Mouse (Mus musculus) midbrain, embryonic 13.5 days (tissue): ENCODE measurements around the gene Abhd18. TPM values are rescaled to one million over a fixed set of nuclear protein-coding genes. Genes with fewer than 3 reads are reported as not detected.

Source experiments
- ATAC-seq: fragments of 200-750 bp; cut with Nextera tagmentation; 2 replicates; pipeline ENCODE4 v1.8.0; 2017; ENCODE audit warnings: mild to moderate bottlenecking, moderate TSS enrichment, moderate library complexity
- H3K27ac ChIP-seq: fragments of 300-500 bp; sonication (generic); 2 replicates; pipeline ENCODE4 v1.5.1; 2015; ENCODE audit warnings: inconsistent platforms, mild to moderate bottlenecking, moderate library complexity
- H3K27me3 ChIP-seq: fragments of 300-500 bp; sonication (generic); 2 replicates; pipeline ENCODE4 v1.6.1; 2015; ENCODE audit warnings: mild to moderate bottlenecking, inconsistent platforms
- H3K36me3 ChIP-seq: fragments of 300-500 bp; sonication (generic); 2 replicates; pipeline ENCODE4 v1.6.1; 2015; ENCODE audit warnings: mild to moderate bottlenecking, inconsistent platforms
- H3K4me1 ChIP-seq: fragments of 300-500 bp; sonication (generic); replicated peaks from 2 replicates; pipeline ENCODE4 v1.6.1; 2015; ENCODE audit warnings: inconsistent platforms
- H3K4me2 ChIP-seq: fragments of 300-500 bp; sonication (generic); replicated peaks from 2 replicates; pipeline ENCODE4 v1.6.1; 2015; ENCODE audit warnings: moderate library complexity, mild to moderate bottlenecking, inconsistent platforms
- H3K4me3 ChIP-seq: fragments of 300-500 bp; sonication (generic); replicated peaks from 2 replicates; pipeline ENCODE4 v1.5.1; 2015; ENCODE audit warnings: mild to moderate bottlenecking, inconsistent platforms
- H3K9ac ChIP-seq: fragments of 300-500 bp; sonication (generic); replicated peaks from 2 replicates; pipeline ENCODE4 v1.6.1; 2015; ENCODE audit warnings: mild to moderate bottlenecking, inconsistent platforms
- H3K9me3 ChIP-seq: fragments of 300-500 bp; sonication (generic); 2 replicates; pipeline ENCODE4 v1.6.1; 2016; ENCODE audit warnings: mild to moderate bottlenecking, inconsistent platforms
- WGBS: fragments of 180-500 bp; shearing (Covaris S2); methylation state at CpG from one replicate; pipeline ENCODE4 v1.1.7; 2015; 5-methylcytosine and 5-hydroxymethylcytosine counted together
- polyA plus RNA-seq: library from polyadenylated mRNA; unstranded; fragments of >200 nt; fragmentation: Nextera tagmentation; extraction: Ambion mirVana; gene quantifications from 2 replicates; pipeline ENCODE4 v1.2.1, GENCODE M21; 2015

The Abhd18 gene
- polyA plus RNA-seq, 1 experiment from 2014 or later = 13.2 TPM

DNA sequence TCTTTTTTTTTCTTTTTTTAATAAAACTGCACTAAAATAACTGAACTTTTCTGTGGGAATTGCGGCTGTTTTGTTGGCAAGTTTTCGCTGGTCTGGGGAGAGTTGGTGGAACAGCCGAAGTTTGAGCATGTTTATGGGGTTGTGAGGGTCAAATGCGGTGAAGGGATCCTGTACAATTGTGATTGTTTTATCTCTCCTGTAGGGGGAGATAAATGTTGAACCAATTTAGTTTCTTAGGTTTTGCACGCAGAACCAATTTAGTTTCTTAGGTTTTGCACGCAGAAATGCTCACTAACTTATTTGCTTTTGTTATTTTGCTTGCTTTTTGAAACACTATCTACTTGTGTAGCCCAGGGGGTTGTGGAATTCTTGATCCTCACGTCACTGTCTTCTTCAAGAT is 104.6 kb downstream of the Abhd18 start:
- Histone ChIP-seq H3K4me2 (peak overlapping the region; percentile 97), H3K9me3 (no peaks in the 10 kb centered on the region), H3K9ac (no peak overlapping the region), H3K36me3 (no peaks in the 10 kb centered on the region), H3K4me3 (peak overlapping the region; percentile 77), H3K27me3 (peaks cover 30% of the 10 kb centered on the region), H3K27ac (no peak overlapping the region), H3K4me1 (peaks cover 13% of the 10 kb centered on the region)
- no peak for ATAC-seq
- 11% methylated on average over 7 of the region's 7 CpGs for WGBS

- ATAC-seq = no peak
- H3K9ac ChIP-seq = no peak overlapping the region
These were observed 105.8 kb downstream of the Abhd18 start for GRCm38 (mm10) chr3:40952606-40953005.

DNA sequence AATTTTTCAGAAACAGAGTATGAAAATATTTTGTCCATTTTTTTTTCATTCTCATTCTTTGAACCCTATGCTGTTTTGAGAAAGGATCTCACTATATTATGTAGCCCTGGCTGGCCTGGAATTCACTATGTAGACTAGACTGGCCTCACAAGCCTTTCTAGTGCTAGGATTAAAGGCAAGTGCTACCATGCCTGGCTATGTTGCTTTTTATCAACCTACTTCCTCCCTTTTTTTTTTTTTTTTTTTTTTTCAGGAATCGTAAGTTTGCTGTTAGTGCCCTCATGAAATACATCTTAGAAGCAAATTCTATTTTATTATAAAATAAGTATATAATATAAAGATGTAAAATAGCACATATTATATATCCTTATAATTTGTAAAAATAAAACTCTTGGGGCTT is 108.0 kb downstream of the Abhd18 start:
- H3K27ac ChIP-seq = no peak overlapping the region
- H3K36me3 ChIP-seq = no peaks in the 10 kb centered on the region
- no peak overlapping the region for H3K9ac ChIP-seq
- ATAC-seq = no peak
- H3K27me3 ChIP-seq = peaks cover 18% of the 10 kb centered on the region
- peaks cover 13% of the 10 kb centered on the region for H3K4me1 ChIP-seq
- WGBS = 96% methylated on average over 1 of the region's 1 CpGs
- no peak overlapping the region for H3K4me3 ChIP-seq
- H3K4me2 ChIP-seq = no peak overlapping the region
- H3K9me3 ChIP-seq = no peaks in the 10 kb centered on the region

More at GRCm38 (mm10) chr3:40952606-40953005, 105.8 kb downstream of the Abhd18 start:
- peaks cover 13% of the 10 kb centered on the region for H3K4me1 ChIP-seq
- no peak overlapping the region for H3K27ac ChIP-seq
- no peak overlapping the region for H3K4me2 ChIP-seq
- H3K4me3 ChIP-seq = no peak overlapping the region
- H3K36me3 ChIP-seq = no peaks in the 10 kb centered on the region
- no peaks in the 10 kb centered on the region for H3K9me3 ChIP-seq
- peaks cover 30% of the 10 kb centered on the region for H3K27me3 ChIP-seq

GRCm38 (mm10) chr3:40958831-40959230 is 112.1 kb downstream of the Abhd18 start:
- no peaks in the 10 kb centered on the region for H3K27me3 ChIP-seq

GRCm38 (mm10) chr3:40980758-40981157 is 134.0 kb downstream of the Abhd18 start:
- no peaks in the 10 kb centered on the region for H3K9me3 ChIP-seq
- no peaks in the 10 kb centered on the region for H3K4me1 ChIP-seq
- H3K4me2 ChIP-seq = no peak overlapping the region
- H3K27ac ChIP-seq = no peak overlapping the region
- no peak overlapping the region for H3K4me3 ChIP-seq
- H3K9ac ChIP-seq = no peak overlapping the region
- H3K36me3 ChIP-seq = no peaks in the 10 kb centered on the region
- H3K27me3 ChIP-seq = no peaks in the 10 kb centered on the region
- no peak for ATAC-seq

More at GRCm38 (mm10) chr3:40958831-40959230, 112.1 kb downstream of the Abhd18 start:
- Histone ChIP-seq H3K27ac (no peak overlapping the region), H3K4me2 (no peak overlapping the region), H3K9me3 (no peaks in the 10 kb centered on the region), H3K4me1 (no peaks in the 10 kb centered on the region), H3K9ac (no peak overlapping the region), H3K36me3 (no peaks in the 10 kb centered on the region), H3K4me3 (no peak overlapping the region)
- ATAC-seq = no peak; the same call in 1 of the 2 replicates

DNA sequence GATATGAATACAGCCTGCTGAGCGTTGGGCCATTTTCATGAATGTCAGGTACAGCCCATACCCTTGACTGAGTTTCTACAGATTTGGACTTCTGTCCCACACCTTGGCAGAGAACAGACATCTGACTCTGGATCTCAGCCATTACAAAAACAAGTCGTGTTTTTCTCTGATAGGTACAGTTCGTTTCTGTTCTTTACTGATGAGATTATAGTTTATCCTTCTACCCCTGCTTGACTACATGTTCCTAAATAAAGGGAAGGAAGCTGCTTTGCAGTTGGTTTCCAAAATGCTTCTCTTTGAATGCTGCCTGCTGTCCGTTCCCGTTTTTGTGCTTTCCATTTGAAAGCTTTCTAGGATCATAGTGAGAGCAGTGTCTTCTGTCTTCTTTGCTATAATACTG is 140.8 kb downstream of the Abhd18 start:
- Histone ChIP-seq H3K36me3 (no peaks in the 10 kb centered on the region), H3K9ac (no peak overlapping the region), H3K27me3 (no peaks in the 10 kb centered on the region), H3K4me1 (no peaks in the 10 kb centered on the region), H3K4me3 (no peak overlapping the region), H3K4me2 (no peak overlapping the region), H3K27ac (no peak overlapping the region), H3K9me3 (no peaks in the 10 kb centered on the region)
- no peak for ATAC-seq
- WGBS = 87% methylated on average over 5 of the region's 5 CpGs

Other genes with a start within 250 kb of the Abhd18 start
- gene Slc25a31, start 138.1 kb upstream of the Abhd18 start, polyA plus RNA-seq = 0.34 and 0.48 TPM in 2 replicates
- 55.6 and 60.1 TPM in 2 replicates for gene Hspa4l, start 102.5 kb upstream of the Abhd18 start, polyA plus RNA-seq
- gene Plk4, start 47.0 kb upstream of the Abhd18 start, polyA plus RNA-seq = 23.2 and 24.1 TPM in 2 replicates
- gene Mfsd8, start 84 bp upstream of the Abhd18 start, polyA plus RNA-seq = 11.7 and 12.2 TPM in 2 replicates
- gene 1700034I23Rik, start 55.6 kb downstream of the Abhd18 start, polyA plus RNA-seq = 0.22 and 0.49 TPM in 2 replicates
- gene Larp1b, start 102.9 kb downstream of the Abhd18 start, polyA plus RNA-seq = 2.4 and 2.6 TPM in 2 replicates
- 24.8 and 27.6 TPM in 2 replicates for gene Pgrmc2, start 236.1 kb downstream of the Abhd18 start, polyA plus RNA-seq